Mouse (Mus musculus): Measurements from ENCODE around the gene Gm21060. TPM values are rescaled to one million over a fixed set of nuclear protein-coding genes. Genes with fewer than 3 reads are reported as not detected.
"Not testable (repeated sequence)": the region's sequence is repeated elsewhere in the genome, so short reads cannot be mapped to it uniquely, and the experiment has no call there.

Gm21060 gene
- total and polyA plus RNA-seq, 2 experiments, result not detected

- no peaks in the 10 kb centered on the region for H3K27me3 ChIP-seq (ENCODE audit: control insufficient read depth, insufficient read depth, low read length)
- no peak overlapping the region for H3K4me3 ChIP-seq (ENCODE audit: insufficient read depth, low read depth, low read length)
- WGBS, result 76% methylated on average over 1 of the region's 1 CpGs
- DNase-seq (ENCODE audit: extremely low read depth, low read depth, low spot score), result no peak
- no peak overlapping the region for H3K27ac ChIP-seq (replicated peaks; ENCODE audit: insufficient read depth, low read depth, low read length)
- TF ChIP-seq POLR2A (IDR thresholded peaks at IDR 0.05; ENCODE audit: extremely low read depth, insufficient read depth, low read length), result no peak
- no peak for TF ChIP-seq CTCF (IDR thresholded peaks at IDR 0.05; ENCODE audit: low read depth, low read length)
- no peaks in the 10 kb centered on the region for H3K36me3 ChIP-seq (ENCODE audit: control insufficient read depth, insufficient read depth, low read length)
- no peaks in the 10 kb centered on the region for H3K79me2 ChIP-seq (ENCODE audit: control insufficient read depth, insufficient read depth, low read length)
- H3K4me1 ChIP-seq (ENCODE audit: control insufficient read depth, insufficient read depth, low read length), result no peaks in the 10 kb centered on the region
- H3K9ac ChIP-seq (ENCODE audit: low read depth, low read length), result no peak overlapping the region
Measured at GRCm38 (mm10) chr19:61275446-61275845, 21.4 kb downstream of the Gm21060 start.

- not testable (repeated sequence) for H3K27me3 ChIP-seq (ENCODE audit: control insufficient read depth, insufficient read depth, low read length); H3K4me1 ChIP-seq (ENCODE audit: control insufficient read depth, insufficient read depth, low read length); H3K36me3 ChIP-seq (ENCODE audit: control insufficient read depth, insufficient read depth, low read length); H3K9ac ChIP-seq (ENCODE audit: low read depth, low read length); H3K27ac ChIP-seq (replicated peaks; ENCODE audit: insufficient read depth, low read depth, low read length); H3K4me3 ChIP-seq (ENCODE audit: insufficient read depth, low read depth, low read length); DNase-seq (ENCODE audit: extremely low read depth, low read depth, low spot score); H3K79me2 ChIP-seq (ENCODE audit: control insufficient read depth, insufficient read depth, low read length)
- WGBS, result 27% methylated on average over 11 of the region's 11 CpGs
Measured at GRCm38 (mm10) chr19:61269141-61269540, 27.7 kb downstream of the Gm21060 start.

GRCm38 (mm10) chr19:61267141-61267540 is 29.7 kb downstream of the Gm21060 start:
- Histone ChIP-seq H3K79me2 (ENCODE audit: control insufficient read depth, insufficient read depth, low read length) (no peaks in the 10 kb centered on the region), H3K27ac (replicated peaks; ENCODE audit: insufficient read depth, low read depth, low read length) (no peak overlapping the region), H3K9ac (ENCODE audit: low read depth, low read length) (no peak overlapping the region), H3K27me3 (ENCODE audit: control insufficient read depth, insufficient read depth, low read length) (no peaks in the 10 kb centered on the region), H3K4me3 (ENCODE audit: insufficient read depth, low read depth, low read length) (no peak overlapping the region), H3K36me3 (ENCODE audit: control insufficient read depth, insufficient read depth, low read length) (no peaks in the 10 kb centered on the region), H3K4me1 (ENCODE audit: control insufficient read depth, insufficient read depth, low read length) (peaks cover 2% of the 10 kb centered on the region; the same call in 1 of the 2 replicates)
- no peak for TF ChIP-seq POLR2A (IDR thresholded peaks at IDR 0.05; ENCODE audit: extremely low read depth, insufficient read depth, low read length)
- DNase-seq (ENCODE audit: extremely low read depth, low read depth, low spot score), result no peak
- 27% methylated on average over 7 of the region's 7 CpGs for WGBS

GRCm38 (mm10) chr19:61266651-61267050 is 30.2 kb downstream of the Gm21060 start:
- peak; percentile 19 for DNase-seq (ENCODE audit: extremely low read depth, low read depth, low spot score)
- under 1% methylated on average over 26 of the region's 26 CpGs for WGBS

GRCm38 (mm10) chr19:61266246-61266615 is 30.6 kb downstream of the Gm21060 start:
- peak; percentile 10 for DNase-seq (ENCODE audit: extremely low read depth, low read depth, low spot score)
- 2% methylated on average over 12 of the region's 12 CpGs for WGBS
- Histone ChIP-seq H3K79me2 (ENCODE audit: control insufficient read depth, insufficient read depth, low read length) (no peaks in the 10 kb centered on the region), H3K36me3 (ENCODE audit: control insufficient read depth, insufficient read depth, low read length) (no peaks in the 10 kb centered on the region), H3K4me3 (ENCODE audit: insufficient read depth, low read depth, low read length) (no peak overlapping the region), H3K4me1 (ENCODE audit: control insufficient read depth, insufficient read depth, low read length) (peaks cover 2% of the 10 kb centered on the region; the same call in 1 of the 2 replicates), H3K27me3 (ENCODE audit: control insufficient read depth, insufficient read depth, low read length) (no peaks in the 10 kb centered on the region), H3K27ac (replicated peaks; ENCODE audit: insufficient read depth, low read depth, low read length) (no peak overlapping the region), H3K9ac (ENCODE audit: low read depth, low read length) (no peak overlapping the region)
- no peak for TF ChIP-seq POLR2A (IDR thresholded peaks at IDR 0.05; ENCODE audit: extremely low read depth, insufficient read depth, low read length)

More at GRCm38 (mm10) chr19:61266651-61267050, 30.2 kb downstream of the Gm21060 start:
- TF ChIP-seq POLR2A (IDR thresholded peaks at IDR 0.05; ENCODE audit: extremely low read depth, insufficient read depth, low read length), result no peak
- no peak for TF ChIP-seq CTCF (IDR thresholded peaks at IDR 0.05; ENCODE audit: low read depth, low read length)
- Histone ChIP-seq H3K79me2 (ENCODE audit: control insufficient read depth, insufficient read depth, low read length) (no peaks in the 10 kb centered on the region), H3K27me3 (ENCODE audit: control insufficient read depth, insufficient read depth, low read length) (no peaks in the 10 kb centered on the region), H3K4me3 (ENCODE audit: insufficient read depth, low read depth, low read length) (no peak overlapping the region), H3K9ac (ENCODE audit: low read depth, low read length) (no peak overlapping the region), H3K4me1 (ENCODE audit: control insufficient read depth, insufficient read depth, low read length) (peaks cover 2% of the 10 kb centered on the region; the same call in 1 of the 2 replicates), H3K36me3 (ENCODE audit: control insufficient read depth, insufficient read depth, low read length) (no peaks in the 10 kb centered on the region), H3K27ac (replicated peaks; ENCODE audit: insufficient read depth, low read depth, low read length) (no peak overlapping the region)

GRCm38 (mm10) chr19:61265349-61266245 is 31.3 kb downstream of the Gm21060 start:
- Histone ChIP-seq H3K27ac (replicated peaks; ENCODE audit: insufficient read depth, low read depth, low read length) (no peak overlapping the region), H3K4me3 (ENCODE audit: insufficient read depth, low read depth, low read length) (no peak overlapping the region), H3K36me3 (ENCODE audit: control insufficient read depth, insufficient read depth, low read length) (no peaks in the 10 kb centered on the region), H3K4me1 (ENCODE audit: control insufficient read depth, insufficient read depth, low read length) (peaks cover 2% of the 10 kb centered on the region; the same call in 1 of the 2 replicates), H3K9ac (ENCODE audit: low read depth, low read length) (no peak overlapping the region), H3K27me3 (ENCODE audit: control insufficient read depth, insufficient read depth, low read length) (no peaks in the 10 kb centered on the region), H3K79me2 (ENCODE audit: control insufficient read depth, insufficient read depth, low read length) (no peaks in the 10 kb centered on the region)
- DNase-seq (ENCODE audit: extremely low read depth, low read depth, low spot score), result peak; percentile 80
- TF ChIP-seq POLR2A (IDR thresholded peaks at IDR 0.05; ENCODE audit: extremely low read depth, insufficient read depth, low read length), result no peak
- peak; percentile 39 for TF ChIP-seq CTCF (IDR thresholded peaks at IDR 0.05; ENCODE audit: low read depth, low read length)
- WGBS, result 16% methylated on average over 3 of the region's 3 CpGs

Measured in liver, adult 2 months (tissue).